Mouse (Mus musculus): ENCODE measurements at regions not wholly inside any gene's neighbourhood (a gene's known extent, or its start where the extent isn't known, plus 50 kb on each side); places are given as distances from the start of the nearest gene placed in this dataset.

DNA sequence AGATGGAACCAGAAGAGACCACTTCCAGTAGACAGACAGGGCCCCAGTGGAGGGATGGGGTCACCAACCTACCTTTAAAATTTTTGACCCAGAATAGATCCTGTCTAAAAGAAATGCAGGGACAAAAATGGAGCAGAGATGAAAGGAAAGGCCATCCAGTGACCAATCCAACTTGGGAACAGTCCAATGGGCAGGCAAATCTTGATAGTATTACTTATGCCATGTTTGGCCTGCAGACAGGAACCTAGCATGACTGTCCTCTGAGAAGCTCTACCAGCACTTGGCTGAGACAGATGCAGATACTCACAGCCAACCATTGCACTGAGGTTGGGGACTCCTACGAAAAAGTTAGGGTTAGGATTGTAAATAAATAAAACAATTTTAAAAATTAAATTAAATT is 1815.4 kb upstream of the Lrrc6 start:
- Histone ChIP-seq H3K36me3 (replicated peaks in 1 of 2; ENCODE audit: control insufficient read depth in 1 of 2, insufficient read depth in 1 of 2, low read length in 1 of 2) (no peaks in the 10 kb centered on the region), H3K9me3 (replicated peaks; ENCODE audit: low read length) (no peaks in the 10 kb centered on the region), H3K4me3 (replicated peaks in 1 of 3; ENCODE audit: low read depth in 2 of 3, low read length in 2 of 3, poor library complexity in 1 of 3) (no peak overlapping the region), H3K4me1 (ENCODE audit: control insufficient read depth in 1 of 2, insufficient read depth in 2 of 2) (no peaks in the 10 kb centered on the region), H3K27me3 (replicated peaks) (no peaks in the 10 kb centered on the region), H3K9ac (ENCODE audit: insufficient read depth, low read depth) (no peak overlapping the region), H3K27ac (ENCODE audit: insufficient read depth, low read depth) (no peak overlapping the region), H3K79me2 (replicated peaks; ENCODE audit: control insufficient read depth, extremely low read depth, insufficient read depth, poor library complexity, severe bottlenecking) (no peaks in the 10 kb centered on the region), H3K4me2 (ENCODE audit: insufficient read depth, low read depth, poor library complexity, severe bottlenecking) (no peak overlapping the region)
- in situ Hi-C loops (cut with MboI; ENCODE audit: low pct_ligation_motif_present, low pct_unique_long_range_greater_than_20kb, low sequenced_read_pairs) (no loop called here), dilution Hi-C loops (cut with MboI; ENCODE audit: extremely low pct_ligation_motif_present, extremely low pct_unique_long_range_greater_than_20kb, low sequenced_read_pairs) (no loop called here)
- no peak for TF ChIP-seq RAD21 (IDR thresholded peaks at IDR 0.05; ENCODE audit: low read depth, low read length)
- no peak for TF ChIP-seq HCFC1 (IDR thresholded peaks at IDR 0.05; ENCODE audit: low read depth, low read length)
- no peak for TF ChIP-seq BHLHE40 (IDR thresholded peaks at IDR 0.05; ENCODE audit: low read depth, low read length)
- TF ChIP-seq IRF4 (IDR thresholded peaks at IDR 0.05; ENCODE audit: low read depth, low read length) = no peak
- TF ChIP-seq CHD1 (IDR thresholded peaks at IDR 0.05; ENCODE audit: low read depth, low read length) = no peak
- TF ChIP-seq NELFE (IDR thresholded peaks at IDR 0.05; ENCODE audit: low read depth, low read length) = no peak
- TF ChIP-seq ZMIZ1 (IDR thresholded peaks at IDR 0.05; ENCODE audit: low read depth, low read length) = no peak
- TF ChIP-seq POLR2A (IDR thresholded peaks at IDR 0.05; ENCODE audit: low read depth, low read length) = no peak
- no peak for TF ChIP-seq CHD2 (IDR thresholded peaks at IDR 0.05; ENCODE audit: low read length)
- TF ChIP-seq NRF1 (IDR thresholded peaks at IDR 0.05; ENCODE audit: low read depth, low read length) = no peak
- TF ChIP-seq MAFK (IDR thresholded peaks at IDR 0.05; ENCODE audit: insufficient replicate concordance, low read length) = no peak
- TF ChIP-seq ZKSCAN1 (IDR thresholded peaks at IDR 0.05; ENCODE audit: borderline replicate concordance, low read depth, low read length) = no peak
- no peak for TF ChIP-seq POLR2AphosphoS2 (IDR thresholded peaks at IDR 0.05; ENCODE audit: low read depth, low read length)
- TF ChIP-seq MEF2A (IDR thresholded peaks at IDR 0.05; ENCODE audit: borderline replicate concordance, low read depth, low read length) = no peak
- no peak for TF ChIP-seq TCF12 (IDR thresholded peaks at IDR 0.05; ENCODE audit: low read depth, low read length)
- DNase-seq (ENCODE audit: extremely low read depth) = no peak

Data from CH12.LX (cell line).